Mouse (Mus musculus): ENCODE measurements around the gene Tmem72.
A peak's percentile ranks its signal among the peaks of the same experiment; 100 is the strongest.

DNA sequence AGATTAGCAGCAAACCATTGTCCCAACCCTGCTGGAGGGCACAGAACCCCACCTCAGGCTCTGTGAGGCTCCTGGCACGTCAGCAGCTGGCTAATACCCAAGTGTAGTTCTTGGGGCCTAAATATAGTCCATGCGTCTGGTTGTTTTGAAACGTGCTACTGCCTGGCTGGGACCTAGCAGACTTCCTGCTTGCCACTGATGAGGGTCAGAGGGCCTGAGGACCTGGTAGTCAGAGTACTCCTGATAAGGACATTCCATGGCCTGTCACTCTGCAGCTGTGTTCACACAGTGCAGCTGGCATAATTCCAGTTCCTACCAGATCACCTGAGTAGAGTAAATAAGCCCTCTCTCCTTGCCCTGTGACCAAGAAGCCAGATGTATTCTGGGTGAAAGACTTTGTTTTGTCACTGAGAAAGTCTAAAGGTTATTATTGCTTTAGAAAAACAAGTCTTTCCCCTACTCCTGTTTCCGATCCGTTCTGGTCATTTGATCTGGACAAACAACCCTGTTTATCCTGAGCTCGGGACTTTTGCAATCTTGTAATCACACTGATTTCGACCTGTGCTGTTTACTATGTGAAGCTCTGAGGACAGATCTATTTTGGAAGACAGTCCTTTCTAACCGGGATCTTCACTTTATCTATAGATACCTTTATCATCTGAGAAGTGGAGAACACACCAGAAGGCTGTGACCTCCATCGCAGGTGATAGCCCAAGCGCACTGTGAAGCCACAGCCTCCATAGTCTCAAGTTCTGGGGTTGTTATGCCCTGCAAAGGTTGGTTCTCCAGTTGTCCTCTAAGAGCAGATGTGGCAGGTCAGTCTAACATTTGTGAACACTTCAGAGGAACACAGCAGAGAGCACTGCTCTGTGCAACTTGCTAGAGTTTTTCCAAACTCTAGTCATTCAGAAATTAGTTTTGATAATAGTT lies 81.2 kb downstream of the Tmem72 start:
- TF ChIP-seq CTCF (IDR thresholded peaks at IDR 0.05; ENCODE audit: insufficient read depth, low read length), result no peak
- 0 out of 2 replicates have a peak, but pooled peaks have one; percentile 14 for TF ChIP-seq POLR2A (IDR thresholded peaks at IDR 0.05; ENCODE audit: borderline replicate concordance, extremely low read depth, low read depth, low read length)
